Mouse (Mus musculus) midbrain, embryonic 10.5 days (tissue): ENCODE data around the gene Espl1. TPM values are rescaled to one million over a fixed set of nuclear protein-coding genes. Genes with fewer than 3 reads are reported as not detected.
"Not testable (repeated sequence)": the region's sequence is repeated elsewhere in the genome, so short reads cannot be mapped to it uniquely, and the experiment has no call there.

Source experiments
- DNase-seq: peaks from one replicate; pipeline ENCODE4 v3.0.0-alpha.2; 2017; ENCODE audit warnings: low spot score
- H3K27ac ChIP-seq: fragments of 300-500 bp; sonication (generic); replicated peaks from 2 replicates; pipeline ENCODE4 v1.5.1; 2016; ENCODE audit warnings: mild to moderate bottlenecking
- H3K27me3 ChIP-seq: fragments of 300-500 bp; sonication (generic); 2 replicates; pipeline ENCODE4 v1.6.1; 2016; ENCODE audit warnings: low read depth, mild to moderate bottlenecking; ENCODE audit not compliant: poor library complexity, severe bottlenecking
- H3K36me3 ChIP-seq: fragments of 300-500 bp; sonication (generic); 2 replicates; pipeline ENCODE4 v1.6.1; 2016; ENCODE audit warnings: mild to moderate bottlenecking, moderate library complexity
- H3K4me1 ChIP-seq: fragments of 300-500 bp; sonication (generic); 2 replicates; pipeline ENCODE4 v1.6.1; 2016
- H3K4me3 ChIP-seq: fragments of 300-500 bp; sonication (generic); 2 replicates; pipeline ENCODE4 v1.5.1; 2016; ENCODE audit warnings: mild to moderate bottlenecking, moderate library complexity
- H3K9me3 ChIP-seq: fragments of 300-500 bp; sonication (generic); replicated peaks from 2 replicates; pipeline ENCODE4 v1.6.1; 2016; ENCODE audit warnings: mild to moderate bottlenecking
- WGBS: fragments of 180-500 bp; shearing (Covaris S2); methylation state at CpG from one replicate; pipeline ENCODE4 v1.1.7; 2016; 5-methylcytosine and 5-hydroxymethylcytosine counted together
- polyA plus RNA-seq: library from polyadenylated mRNA; unstranded; fragments of >200 nt; fragmentation: Nextera tagmentation; extraction: Ambion mirVana; gene quantifications from 2 replicates; pipeline ENCODE4 v1.2.1, GENCODE M21; 2016

Espl1 gene
- polyA plus RNA-seq, 1 experiment from 2014 or later: 54.4 TPM

DNA sequence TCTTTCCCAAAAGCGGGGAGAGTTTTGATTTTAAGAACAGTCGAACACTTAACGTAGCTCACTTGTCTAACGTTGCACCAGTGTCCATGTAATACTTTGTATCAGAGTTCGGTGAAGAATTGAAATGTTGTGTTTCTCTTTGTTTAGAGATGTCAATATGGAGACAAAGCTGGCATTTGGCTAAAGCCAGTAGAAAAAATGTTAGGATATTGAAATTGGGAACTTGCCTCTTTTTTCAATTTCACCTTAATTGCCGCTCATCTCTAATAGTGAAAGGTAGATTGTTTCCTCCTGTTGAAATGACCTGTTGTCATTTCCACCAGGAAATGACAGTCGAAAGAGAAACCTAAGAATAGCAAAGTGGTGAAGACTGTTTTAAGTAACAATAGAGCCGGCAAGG lies 30.8 kb downstream of the Espl1 start:
- Histone ChIP-seq H3K4me3 (peak overlapping the region; percentile 85), H3K36me3 (peaks cover 63% of the 10 kb centered on the region), H3K4me1 (peaks cover 23% of the 10 kb centered on the region), H3K9me3 (no peaks in the 10 kb centered on the region), H3K27me3 (no peaks in the 10 kb centered on the region), H3K27ac (0 out of 2 replicates have a peak overlapping the region, but pooled peaks have one; percentile 89)
- 78% methylated on average over 8 of the region's 8 CpGs for WGBS
- DNase-seq: no peak

DNA sequence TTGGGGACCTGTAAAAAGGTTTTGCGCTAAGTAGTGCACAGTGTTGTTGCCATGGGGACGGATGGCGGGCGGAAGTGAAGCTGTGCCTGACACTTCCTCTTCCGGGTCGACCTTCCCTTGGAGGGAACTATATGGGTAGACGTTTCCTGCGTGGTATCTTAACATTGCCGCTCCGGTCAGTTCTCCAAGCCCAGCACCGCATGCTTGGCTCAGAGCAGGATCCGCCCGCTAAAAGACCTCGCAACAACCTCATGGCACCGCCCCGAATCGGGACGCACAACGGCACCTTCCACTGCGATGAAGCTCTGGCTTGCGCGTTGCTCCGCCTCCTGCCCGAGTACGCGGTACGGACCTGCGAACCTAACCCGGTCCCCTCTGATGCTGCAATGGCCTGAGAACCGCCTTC lies 35.5 kb downstream of the Espl1 start, which contains the start of gene Myg1:
Gene Myg1 (plus strand): TSS at position 100 of the 406 bp plus-strand sequence.
- H3K27me3 ChIP-seq: no peaks in the 10 kb centered on the region
- WGBS: under 1% methylated on average over 30 of the region's 30 CpGs
- H3K36me3 ChIP-seq: peaks cover 82% of the 10 kb centered on the region
- no peaks in the 10 kb centered on the region for H3K9me3 ChIP-seq
- peaks cover 32% of the 10 kb centered on the region for H3K4me1 ChIP-seq
- DNase-seq: peak; percentile 87
- H3K27ac ChIP-seq: peak within 1 kb of the TSS; percentile 86
- peak within 1 kb of the TSS; percentile 91 for H3K4me3 ChIP-seq

- H3K4me1 ChIP-seq: peaks cover 23% of the 10 kb centered on the region
- H3K9me3 ChIP-seq: no peaks in the 10 kb centered on the region
- DNase-seq: no peak
- H3K36me3 ChIP-seq: peaks cover 92% of the 10 kb centered on the region
- no peak overlapping the region for H3K4me3 ChIP-seq
- no peaks in the 10 kb centered on the region for H3K27me3 ChIP-seq
- no peak overlapping the region for H3K27ac ChIP-seq
- 92% methylated on average over 8 of the region's 8 CpGs for WGBS
Observed at GRCm38 (mm10) chr15:102335254-102335653, 39.2 kb downstream of the Espl1 start.

DNA sequence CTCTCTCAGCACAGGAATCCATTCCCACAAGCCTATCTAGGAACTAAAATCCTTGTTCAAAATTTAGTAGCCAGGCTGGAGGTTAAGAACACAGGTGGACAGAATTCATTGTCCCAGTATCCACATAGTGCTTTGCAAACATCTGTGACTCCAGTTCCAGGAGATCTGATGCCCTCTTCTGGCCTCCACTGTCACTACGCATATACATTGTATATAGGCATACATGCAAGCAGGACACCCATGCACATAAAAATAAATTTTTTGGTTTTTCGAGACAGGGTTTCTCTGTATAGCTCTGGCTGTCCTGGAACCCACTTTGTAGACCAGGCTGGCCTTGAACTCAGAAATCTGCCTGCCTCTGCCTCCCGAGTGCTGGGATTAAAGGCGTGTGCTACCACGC lies 39.9 kb downstream of the Espl1 start:
- not testable (repeated sequence) for H3K27ac ChIP-seq, H3K4me3 ChIP-seq, H3K27me3 ChIP-seq, H3K9me3 ChIP-seq
- Histone ChIP-seq H3K36me3 (peaks cover 90% of the 10 kb centered on the region), H3K4me1 (peaks cover 23% of the 10 kb centered on the region)
- WGBS: 93% methylated on average over 5 of the region's 5 CpGs
- DNase-seq: peak; percentile 37

DNA sequence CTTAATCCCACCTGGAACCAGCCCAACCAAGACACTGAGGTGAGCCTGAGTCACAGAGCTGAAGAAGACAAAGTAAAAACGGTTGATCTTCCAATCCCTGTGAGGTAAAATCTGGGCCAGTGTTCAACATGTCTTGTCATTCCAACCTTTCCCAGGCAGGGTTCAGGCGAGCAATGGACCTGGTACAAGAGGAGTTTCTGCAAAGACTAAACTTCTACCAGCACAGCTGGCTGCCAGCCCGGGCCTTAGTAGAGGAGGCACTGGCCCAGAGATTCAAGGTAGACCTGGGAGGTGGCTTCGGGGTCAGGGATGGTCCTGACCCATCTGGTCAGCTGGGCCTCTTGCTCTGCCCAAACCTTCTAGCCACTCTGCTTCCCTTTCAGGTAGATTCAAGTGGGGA lies 40.9 kb downstream of the Espl1 start:
- no peaks in the 10 kb centered on the region for H3K9me3 ChIP-seq
- DNase-seq: no peak
- peaks cover 90% of the 10 kb centered on the region for H3K36me3 ChIP-seq
- no peak overlapping the region for H3K27ac ChIP-seq
- no peak overlapping the region for H3K4me3 ChIP-seq
- H3K4me1 ChIP-seq: peaks cover 15% of the 10 kb centered on the region
- WGBS: 91% methylated on average over 4 of the region's 4 CpGs
- H3K27me3 ChIP-seq: no peaks in the 10 kb centered on the region

DNA sequence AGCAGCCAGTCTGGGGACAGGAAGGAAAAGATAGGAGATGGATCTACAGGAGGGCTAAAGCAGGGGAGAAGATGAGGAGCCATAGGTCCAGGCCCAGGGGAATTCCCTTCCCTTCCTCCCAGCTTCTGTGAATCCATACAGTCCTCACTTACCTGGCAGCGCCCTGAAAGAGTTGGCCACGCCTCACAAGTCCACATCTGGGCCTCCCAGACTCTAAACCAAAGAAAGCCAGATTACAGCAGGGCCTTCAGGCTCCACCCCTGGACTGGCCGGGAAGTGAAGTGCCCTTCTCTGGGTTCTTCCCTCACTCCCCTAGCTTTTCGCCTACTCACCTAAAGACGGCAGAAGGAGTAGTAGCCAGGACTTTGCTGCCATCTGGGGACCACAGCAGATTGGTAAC lies 43.5 kb downstream of the Espl1 start:
- no peak for DNase-seq
- Histone ChIP-seq H3K4me1 (no peaks in the 10 kb centered on the region), H3K4me3 (no peak overlapping the region), H3K27me3 (no peaks in the 10 kb centered on the region), H3K27ac (no peak overlapping the region), H3K9me3 (no peaks in the 10 kb centered on the region), H3K36me3 (peaks cover 88% of the 10 kb centered on the region)
- WGBS: 73% methylated on average over 5 of the region's 5 CpGs

- WGBS: 12% methylated on average over 1 of the region's 1 CpGs
- H3K27me3 ChIP-seq: no peaks in the 10 kb centered on the region
- H3K27ac ChIP-seq: no peak overlapping the region
- no peaks in the 10 kb centered on the region for H3K9me3 ChIP-seq
- no peak overlapping the region for H3K4me3 ChIP-seq
- no peak for DNase-seq
- no peaks in the 10 kb centered on the region for H3K4me1 ChIP-seq
- peaks cover 88% of the 10 kb centered on the region for H3K36me3 ChIP-seq
Observed at GRCm38 (mm10) chr15:102341580-102341979, 45.5 kb downstream of the Espl1 start.

GRCm38 (mm10) chr15:102344490-102344889 lies 48.4 kb downstream of the Espl1 start:
- 93% methylated on average over 3 of the region's 3 CpGs for WGBS
- no peak for DNase-seq
- H3K4me3 ChIP-seq: no peak overlapping the region
- H3K27me3 ChIP-seq: no peaks in the 10 kb centered on the region
- no peak overlapping the region for H3K27ac ChIP-seq
- H3K36me3 ChIP-seq: peaks cover 76% of the 10 kb centered on the region
- no peaks in the 10 kb centered on the region for H3K9me3 ChIP-seq
- H3K4me1 ChIP-seq: peaks cover 3% of the 10 kb centered on the region

DNA sequence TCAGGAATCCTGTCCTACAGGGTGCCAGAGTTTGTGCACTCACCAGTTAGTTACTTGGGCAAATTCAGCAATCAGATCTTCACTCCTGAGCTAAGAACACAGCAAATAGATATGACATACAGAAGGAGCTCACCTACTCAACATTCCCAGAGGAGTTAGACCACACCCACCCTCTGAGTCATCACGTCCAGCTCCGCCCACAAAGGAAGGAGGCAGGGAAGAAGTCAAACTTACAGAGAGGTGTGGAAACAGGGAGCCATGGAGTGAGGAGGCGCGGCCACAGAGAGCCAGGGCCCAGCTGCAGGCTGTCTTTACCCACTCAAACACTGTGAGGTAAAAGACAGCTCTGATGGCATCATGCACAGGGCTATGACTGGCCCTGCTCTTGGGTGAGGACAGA lies 50.4 kb downstream of the Espl1 start:
- H3K36me3 ChIP-seq: peaks cover 65% of the 10 kb centered on the region
- H3K4me3 ChIP-seq: no peak overlapping the region
- H3K27ac ChIP-seq: no peak overlapping the region
- 83% methylated on average over 4 of the region's 4 CpGs for WGBS
- DNase-seq: no peak
- H3K4me1 ChIP-seq: peaks cover 16% of the 10 kb centered on the region
- H3K27me3 ChIP-seq: no peaks in the 10 kb centered on the region
- H3K9me3 ChIP-seq: no peaks in the 10 kb centered on the region

- H3K4me1 ChIP-seq: peaks cover 24% of the 10 kb centered on the region
- peak within 1 kb of the TSS; percentile 80 for H3K4me3 ChIP-seq
- H3K36me3 ChIP-seq: peaks cover 29% of the 10 kb centered on the region
- peak; percentile 95 for DNase-seq
- H3K9me3 ChIP-seq: no peaks in the 10 kb centered on the region
- under 1% methylated on average over 56 of the region's 56 CpGs for WGBS
- H3K27ac ChIP-seq: peak within 1 kb of the TSS; percentile 90
- H3K27me3 ChIP-seq: no peaks in the 10 kb centered on the region
Observed at GRCm38 (mm10) chr15:102350138-102350941, 54.3 kb downstream of the Espl1 start, which contains the start of gene Aaas. Gene Aaas, minus strand, starts transcription at chr15:102350771.

DNA sequence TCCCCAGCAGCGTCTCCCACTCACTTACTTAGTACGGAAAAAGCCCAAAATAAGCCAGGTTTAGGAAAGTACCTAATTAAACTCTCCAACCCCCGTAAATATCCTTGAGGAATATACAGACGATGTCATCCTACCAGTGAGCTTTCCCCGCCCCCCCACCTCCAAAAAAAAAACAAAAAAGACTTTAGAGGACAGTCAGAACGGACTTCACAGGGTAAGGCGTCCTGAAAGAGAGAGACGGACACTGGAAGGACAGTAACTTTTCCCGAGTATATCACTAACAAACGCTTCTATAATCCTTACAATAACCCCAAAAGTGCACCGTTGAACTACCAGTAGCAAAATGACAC lies 54.9 kb downstream of the Espl1 start:
- Histone ChIP-seq H3K4me1 (peaks cover 29% of the 10 kb centered on the region), H3K4me3 (peak overlapping the region; percentile 80), H3K27ac (peak overlapping the region; percentile 90), H3K9me3 (no peaks in the 10 kb centered on the region), H3K27me3 (0 out of 2 replicates have a peak, but pooled peaks cover 2% of the 10 kb centered on the region), H3K36me3 (peaks cover 24% of the 10 kb centered on the region)
- 12% methylated on average over 11 of the region's 11 CpGs for WGBS
- no peak for DNase-seq

- Histone ChIP-seq H3K27me3 (peaks cover 14% of the 10 kb centered on the region), H3K9me3 (no peaks in the 10 kb centered on the region), H3K4me3 (no peak overlapping the region), H3K4me1 (peaks cover 42% of the 10 kb centered on the region), H3K27ac (no peak overlapping the region), H3K36me3 (peaks cover 11% of the 10 kb centered on the region)
- 62% methylated on average over 2 of the region's 2 CpGs for WGBS
- no peak for DNase-seq
Observed at GRCm38 (mm10) chr15:102352177-102352576, 56.1 kb downstream of the Espl1 start.

- H3K27ac ChIP-seq: no peak overlapping the region
- peaks cover 60% of the 10 kb centered on the region for H3K4me1 ChIP-seq
- H3K36me3 ChIP-seq: no peaks in the 10 kb centered on the region
- 80% methylated on average over 2 of the region's 2 CpGs for WGBS
- no peak for DNase-seq
- no peak overlapping the region for H3K4me3 ChIP-seq
- H3K27me3 ChIP-seq: peaks cover 33% of the 10 kb centered on the region
- no peaks in the 10 kb centered on the region for H3K9me3 ChIP-seq
Observed at GRCm38 (mm10) chr15:102353986-102354385, 57.9 kb downstream of the Espl1 start.
